Mouse (Mus musculus): ENCODE results near the gene Jakmip3. TPM values are rescaled to one million over a fixed set of nuclear protein-coding genes. Genes with fewer than 3 reads are reported as not detected.

The Jakmip3 gene
- polyA plus RNA-seq, 1 experiment: not detected

DNA sequence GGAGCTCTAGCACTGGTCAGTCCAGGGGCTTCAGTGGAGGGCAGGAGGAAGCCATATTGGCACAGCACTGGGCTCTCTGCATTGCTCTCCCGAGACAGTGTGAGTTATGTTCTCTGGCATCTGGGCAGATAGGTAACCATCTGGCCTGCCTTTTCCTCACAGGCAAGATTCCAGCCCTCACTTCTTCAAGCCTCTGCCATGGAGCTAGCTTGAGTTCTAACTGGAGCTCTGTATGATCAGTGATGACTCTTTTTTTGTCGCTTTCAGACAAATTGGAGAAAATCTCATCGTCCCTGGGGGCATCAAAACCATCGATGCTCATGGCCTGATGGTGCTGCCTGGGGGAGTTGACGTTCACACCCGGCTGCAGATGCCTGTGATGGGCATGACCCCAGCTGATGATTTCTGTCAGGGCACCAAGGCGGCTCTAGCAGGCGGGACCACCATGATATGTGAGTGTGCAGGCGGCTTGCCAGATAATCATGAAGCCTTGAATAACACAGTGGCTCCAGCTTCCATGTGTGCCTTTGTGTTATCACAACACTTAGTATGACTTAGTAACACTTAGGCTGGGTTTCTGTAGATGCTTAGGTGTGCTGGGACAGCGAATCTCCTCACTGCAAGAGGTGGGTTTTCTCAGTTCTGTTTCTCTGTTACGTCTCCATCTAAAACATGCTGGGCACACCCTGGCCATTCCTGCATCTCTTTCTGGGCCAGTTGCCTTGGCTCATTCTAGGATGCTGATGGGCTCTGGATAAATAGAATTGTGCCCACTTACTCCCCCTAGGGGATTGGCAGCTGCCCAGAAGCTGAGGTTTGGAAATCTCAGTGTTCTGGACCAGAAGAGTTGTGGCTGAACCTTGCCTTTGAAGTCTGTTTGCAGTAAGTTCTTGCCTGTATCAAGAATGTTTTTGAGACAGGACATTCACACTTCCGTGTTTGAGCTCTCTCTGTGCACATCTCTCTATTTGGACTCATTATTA is 149.7 kb downstream of the Jakmip3 start:
- H3K4me3 ChIP-seq (ENCODE audit: insufficient read depth, low read depth, low read length): no peak overlapping the region
- no peaks in the 10 kb centered on the region for H3K4me1 ChIP-seq (ENCODE audit: control insufficient read depth, insufficient read depth, insufficient read length, low read length)
- H3K27ac ChIP-seq (replicated peaks; ENCODE audit: low read depth, low read length): no peak overlapping the region

GRCm38 (mm10) chr7:139091681-139092080 is 151.2 kb downstream of the Jakmip3 start:
- no peak overlapping the region for H3K4me3 ChIP-seq (ENCODE audit: insufficient read depth, low read depth, low read length)
- no peaks in the 10 kb centered on the region for H3K4me1 ChIP-seq (ENCODE audit: control insufficient read depth, insufficient read depth, insufficient read length, low read length)
- no peak overlapping the region for H3K27ac ChIP-seq (replicated peaks; ENCODE audit: low read depth, low read length)

- Histone ChIP-seq H3K4me3 (ENCODE audit: insufficient read depth, low read depth, low read length) (no peak overlapping the region), H3K4me1 (ENCODE audit: control insufficient read depth, insufficient read depth, insufficient read length, low read length) (no peaks in the 10 kb centered on the region), H3K27ac (replicated peaks; ENCODE audit: low read depth, low read length) (no peak overlapping the region)
These were observed 152.1 kb downstream of the Jakmip3 start for GRCm38 (mm10) chr7:139092676-139093075.

- H3K27ac ChIP-seq (replicated peaks; ENCODE audit: low read depth, low read length): no peak overlapping the region
- no peak overlapping the region for H3K4me3 ChIP-seq (ENCODE audit: insufficient read depth, low read depth, low read length)
These were observed 152.6 kb downstream of the Jakmip3 start for GRCm38 (mm10) chr7:139093124-139093523.

DNA sequence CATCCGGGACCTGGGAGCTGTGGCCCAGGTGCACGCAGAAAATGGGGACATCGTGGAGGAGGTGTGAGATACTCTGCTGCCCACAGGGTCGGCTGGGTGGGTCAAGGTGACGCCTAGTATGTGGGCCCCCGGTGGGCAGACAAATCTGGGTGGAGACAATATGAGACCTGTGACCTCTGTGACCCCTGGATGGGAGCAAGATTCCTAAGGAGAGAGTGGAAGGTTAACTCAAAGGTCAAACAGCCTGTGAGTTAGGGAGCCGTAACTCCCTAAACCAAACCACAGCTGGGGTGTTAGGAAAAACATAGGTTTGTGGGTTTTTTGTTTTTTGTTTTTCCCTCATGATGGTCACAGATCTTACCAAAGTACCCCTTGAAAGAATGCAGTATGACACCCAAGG is 153.3 kb downstream of the Jakmip3 start:
- Histone ChIP-seq H3K4me1 (ENCODE audit: control insufficient read depth, insufficient read depth, insufficient read length, low read length) (no peaks in the 10 kb centered on the region), H3K27ac (replicated peaks; ENCODE audit: low read depth, low read length) (no peak overlapping the region), H3K4me3 (ENCODE audit: insufficient read depth, low read depth, low read length) (no peak overlapping the region)

More at GRCm38 (mm10) chr7:139093124-139093523, 152.6 kb downstream of the Jakmip3 start:
- no peaks in the 10 kb centered on the region for H3K4me1 ChIP-seq (ENCODE audit: control insufficient read depth, insufficient read depth, insufficient read length, low read length)

DNA sequence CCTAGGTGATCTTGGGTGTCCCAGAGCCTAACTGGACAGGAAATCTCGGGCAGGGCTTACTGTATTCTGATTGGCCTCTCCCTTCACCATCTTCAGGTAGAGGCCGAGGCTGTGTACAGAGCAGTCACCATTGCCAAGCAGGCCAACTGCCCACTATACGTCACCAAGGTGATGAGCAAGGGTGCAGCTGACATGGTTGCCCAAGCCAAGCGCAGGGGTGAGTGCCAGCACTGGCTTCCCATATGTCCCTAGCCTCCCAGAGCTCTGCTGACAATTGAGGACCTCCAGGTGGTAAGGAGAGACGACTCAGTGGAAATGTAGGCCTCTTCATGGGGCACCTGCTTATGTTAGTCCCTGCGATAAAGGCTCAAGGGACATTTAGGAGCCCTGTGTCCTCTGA is 154.2 kb downstream of the Jakmip3 start:
- Histone ChIP-seq H3K4me1 (ENCODE audit: control insufficient read depth, insufficient read depth, insufficient read length, low read length) (no peaks in the 10 kb centered on the region), H3K27ac (replicated peaks; ENCODE audit: low read depth, low read length) (no peak overlapping the region), H3K4me3 (ENCODE audit: insufficient read depth, low read depth, low read length) (no peak overlapping the region)

GRCm38 (mm10) chr7:139095282-139095681 is 154.8 kb downstream of the Jakmip3 start:
- Histone ChIP-seq H3K4me1 (ENCODE audit: control insufficient read depth, insufficient read depth, insufficient read length, low read length) (no peaks in the 10 kb centered on the region), H3K27ac (replicated peaks; ENCODE audit: low read depth, low read length) (no peak overlapping the region)

GRCm38 (mm10) chr7:139096399-139096798 is 155.9 kb downstream of the Jakmip3 start:
- Histone ChIP-seq H3K27ac (replicated peaks; ENCODE audit: low read depth, low read length) (no peak overlapping the region), H3K4me3 (ENCODE audit: insufficient read depth, low read depth, low read length) (no peak overlapping the region), H3K4me1 (ENCODE audit: control insufficient read depth, insufficient read depth, insufficient read length, low read length) (no peaks in the 10 kb centered on the region)

More at GRCm38 (mm10) chr7:139095282-139095681, 154.8 kb downstream of the Jakmip3 start:
- H3K4me3 ChIP-seq (ENCODE audit: insufficient read depth, low read depth, low read length): no peak overlapping the region

- H3K4me3 ChIP-seq (ENCODE audit: insufficient read depth, low read depth, low read length): no peak overlapping the region
- H3K4me1 ChIP-seq (ENCODE audit: control insufficient read depth, insufficient read depth, insufficient read length, low read length): no peaks in the 10 kb centered on the region
These were observed 160.1 kb downstream of the Jakmip3 start for GRCm38 (mm10) chr7:139100531-139101095.

DNA sequence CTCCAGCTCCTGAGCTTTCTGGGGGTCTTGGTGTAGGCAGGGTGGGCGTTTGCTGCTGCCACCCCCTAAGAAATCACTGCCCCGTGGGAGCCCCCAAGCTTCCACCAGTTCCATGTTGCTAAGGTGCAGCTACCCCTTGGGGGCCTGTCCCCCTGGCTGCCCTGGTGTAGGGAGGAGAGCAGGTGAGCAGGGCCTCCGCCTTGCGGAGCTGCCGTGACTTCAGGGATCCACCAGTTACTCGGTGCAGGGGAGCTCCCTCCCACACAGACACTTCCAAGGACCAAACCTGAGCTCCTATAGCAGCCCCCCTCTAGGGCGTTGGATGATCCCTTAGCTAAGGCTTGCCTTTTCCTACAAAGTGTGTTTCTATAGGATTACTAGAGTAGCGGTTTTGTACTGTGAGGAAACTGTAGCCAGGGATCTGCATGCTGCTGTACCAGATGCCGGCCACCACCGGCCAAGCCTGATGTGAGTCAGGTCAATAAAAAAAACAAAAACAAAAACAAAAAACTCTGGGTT is 160.8 kb downstream of the Jakmip3 start:
- no peaks in the 10 kb centered on the region for H3K4me1 ChIP-seq (ENCODE audit: control insufficient read depth, insufficient read depth, insufficient read length, low read length)
- H3K27ac ChIP-seq (replicated peaks; ENCODE audit: low read depth, low read length): no peak overlapping the region
- H3K4me3 ChIP-seq (ENCODE audit: insufficient read depth, low read depth, low read length): no peak overlapping the region

More at GRCm38 (mm10) chr7:139100531-139101095, 160.1 kb downstream of the Jakmip3 start:
- H3K27ac ChIP-seq (replicated peaks; ENCODE audit: low read depth, low read length): no peak overlapping the region

DNA sequence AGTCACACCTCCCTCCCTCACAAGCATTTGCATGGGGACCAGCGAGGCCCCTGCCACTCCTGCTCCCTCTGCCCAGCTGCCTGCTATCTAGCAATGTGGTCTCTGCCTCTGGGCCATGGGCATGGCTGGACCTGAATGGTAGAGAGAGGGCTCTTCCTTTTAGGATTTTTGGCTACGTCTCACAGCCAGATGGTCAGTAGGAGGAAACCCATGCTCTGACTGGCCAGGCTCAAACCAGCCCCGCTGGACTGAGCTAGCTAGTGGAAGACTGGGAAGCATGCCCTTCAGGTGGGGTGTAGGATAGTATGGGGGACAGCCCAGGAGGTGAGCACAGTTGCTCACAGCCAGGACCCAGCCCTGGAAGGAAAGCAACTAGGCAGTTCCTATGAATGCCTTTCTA is 161.3 kb downstream of the Jakmip3 start:
- no peaks in the 10 kb centered on the region for H3K4me1 ChIP-seq (ENCODE audit: control insufficient read depth, insufficient read depth, insufficient read length, low read length)
- H3K4me3 ChIP-seq (ENCODE audit: insufficient read depth, low read depth, low read length): no peak overlapping the region
- H3K27ac ChIP-seq (replicated peaks; ENCODE audit: low read depth, low read length): no peak overlapping the region

- Histone ChIP-seq H3K27ac (replicated peaks; ENCODE audit: low read depth, low read length) (no peak overlapping the region), H3K4me3 (ENCODE audit: insufficient read depth, low read depth, low read length) (no peak overlapping the region), H3K4me1 (ENCODE audit: control insufficient read depth, insufficient read depth, insufficient read length, low read length) (no peaks in the 10 kb centered on the region)
These were observed 163.4 kb downstream of the Jakmip3 start for GRCm38 (mm10) chr7:139103960-139104381.

DNA sequence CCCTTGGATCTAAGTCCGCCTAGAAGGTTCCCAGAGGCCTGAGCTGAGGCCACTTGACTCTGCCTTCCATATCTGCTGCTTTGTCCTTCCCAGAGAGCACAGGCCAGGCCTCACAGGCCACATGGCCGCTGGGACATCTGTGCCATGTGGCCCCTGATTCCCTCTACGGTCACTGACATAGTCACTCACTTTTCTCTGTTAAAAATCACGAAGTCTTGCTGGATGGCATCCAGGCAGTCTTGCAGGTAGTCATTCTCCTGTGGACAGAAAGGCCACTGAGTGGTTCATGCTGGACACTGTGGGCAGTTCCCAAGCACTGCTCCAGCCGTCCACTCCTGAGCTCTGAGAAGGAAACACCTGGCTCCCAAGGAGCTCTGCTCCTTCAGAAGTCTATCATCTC is 164.5 kb downstream of the Jakmip3 start:
- Histone ChIP-seq H3K27ac (replicated peaks; ENCODE audit: low read depth, low read length) (no peak overlapping the region), H3K4me3 (ENCODE audit: insufficient read depth, low read depth, low read length) (no peak overlapping the region), H3K4me1 (ENCODE audit: control insufficient read depth, insufficient read depth, insufficient read length, low read length) (no peaks in the 10 kb centered on the region)

DNA sequence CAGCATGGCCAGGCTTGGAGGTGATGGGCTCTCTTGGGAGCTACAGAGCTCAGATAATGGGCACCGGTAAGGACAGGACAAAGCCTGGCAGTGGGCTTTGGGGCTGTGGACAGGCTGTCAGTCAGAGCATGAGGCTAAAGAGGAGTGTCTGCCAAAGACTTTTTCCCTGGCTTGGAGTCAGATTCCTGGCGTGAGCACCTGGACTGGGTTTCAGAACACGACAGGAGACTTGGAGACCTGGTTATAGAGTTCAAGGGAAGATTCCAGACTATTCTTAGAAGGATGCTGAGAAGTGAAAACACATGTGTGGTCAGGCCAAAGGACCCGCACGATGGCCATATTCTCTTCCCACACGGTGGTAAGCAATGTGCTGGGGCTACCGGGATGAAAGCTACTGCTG is 165.2 kb downstream of the Jakmip3 start:
- H3K4me1 ChIP-seq (ENCODE audit: control insufficient read depth, insufficient read depth, insufficient read length, low read length): no peaks in the 10 kb centered on the region
- no peak overlapping the region for H3K4me3 ChIP-seq (ENCODE audit: insufficient read depth, low read depth, low read length)
- H3K27ac ChIP-seq (replicated peaks; ENCODE audit: low read depth, low read length): no peak overlapping the region

- Histone ChIP-seq H3K27ac (replicated peaks; ENCODE audit: low read depth, low read length) (no peak overlapping the region), H3K4me1 (ENCODE audit: control insufficient read depth, insufficient read depth, insufficient read length, low read length) (no peaks in the 10 kb centered on the region), H3K4me3 (ENCODE audit: insufficient read depth, low read depth, low read length) (no peak overlapping the region)
These were observed 167.5 kb downstream of the Jakmip3 start for GRCm38 (mm10) chr7:139107908-139108650.
